Mouse (Mus musculus): ENCODE data around the gene Ptprm.
A peak's percentile ranks its signal among the peaks of the same experiment; 100 is the strongest.

The Ptprm gene

DNA sequence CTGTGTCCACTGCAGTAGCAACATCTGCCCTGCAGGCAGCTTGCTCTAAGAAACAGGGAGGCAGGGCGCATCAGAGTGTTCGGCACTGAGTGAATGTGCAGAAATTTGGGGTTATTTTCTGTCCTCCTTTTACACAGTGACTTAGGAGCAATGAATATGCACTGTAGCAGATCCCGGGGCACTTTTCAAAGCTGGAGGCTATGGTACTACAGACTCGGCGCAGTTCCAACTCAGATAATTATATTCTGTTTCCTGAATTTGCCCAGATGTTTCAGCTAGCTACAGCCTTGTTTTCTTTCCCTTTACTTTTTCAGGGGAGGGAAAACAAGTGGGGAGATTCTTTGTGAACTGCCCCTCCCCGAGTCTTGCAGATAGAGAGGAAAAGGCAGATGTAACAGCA, 281.1 kb downstream of the Ptprm start:
- no peak for DNase-seq (ENCODE audit: low spot score)

DNA sequence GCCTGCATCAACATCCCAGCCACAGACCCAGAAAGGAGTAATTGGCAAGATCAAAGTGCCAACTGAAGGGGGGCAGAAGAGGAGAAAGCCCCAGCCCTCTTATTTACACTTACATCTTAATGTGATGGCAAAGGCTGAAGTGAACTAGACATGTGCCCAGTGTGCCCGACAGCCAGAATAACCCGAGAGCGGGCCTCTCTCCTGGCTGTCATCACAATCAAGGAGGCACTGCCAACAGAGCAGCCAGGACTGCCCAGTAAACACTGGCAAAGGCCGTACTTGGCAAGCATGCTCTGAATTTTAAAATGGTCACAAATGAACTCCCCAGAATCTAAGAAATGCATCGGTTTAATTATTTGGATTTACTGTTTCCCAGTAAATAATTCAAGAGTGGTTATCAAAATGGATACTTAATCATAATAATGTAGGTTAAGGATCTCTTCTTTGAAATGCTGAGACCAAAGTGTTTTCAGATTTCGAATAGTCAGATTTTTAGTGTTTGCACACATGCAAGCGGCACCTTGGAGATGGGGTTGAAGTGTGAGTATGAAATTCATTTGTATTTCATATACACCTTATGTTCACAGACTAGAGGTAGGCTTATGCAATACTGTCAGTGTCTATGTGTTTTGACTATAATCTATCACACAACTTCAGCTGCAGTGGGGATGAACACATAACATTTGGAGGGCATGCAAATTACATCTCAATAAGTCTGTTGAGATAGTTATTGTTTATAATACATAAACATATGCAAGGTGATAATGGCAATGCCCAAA, 282.8 kb downstream of the Ptprm start:
- no peak for DNase-seq (ENCODE audit: low spot score)

- no peak for DNase-seq (ENCODE audit: low spot score)
These were observed 290.6 kb downstream of the Ptprm start for GRCm38 (mm10) chr17:67063611-67064010.

GRCm38 (mm10) chr17:67055681-67056080, 298.6 kb downstream of the Ptprm start:
- DNase-seq (ENCODE audit: low spot score), result no peak

DNA sequence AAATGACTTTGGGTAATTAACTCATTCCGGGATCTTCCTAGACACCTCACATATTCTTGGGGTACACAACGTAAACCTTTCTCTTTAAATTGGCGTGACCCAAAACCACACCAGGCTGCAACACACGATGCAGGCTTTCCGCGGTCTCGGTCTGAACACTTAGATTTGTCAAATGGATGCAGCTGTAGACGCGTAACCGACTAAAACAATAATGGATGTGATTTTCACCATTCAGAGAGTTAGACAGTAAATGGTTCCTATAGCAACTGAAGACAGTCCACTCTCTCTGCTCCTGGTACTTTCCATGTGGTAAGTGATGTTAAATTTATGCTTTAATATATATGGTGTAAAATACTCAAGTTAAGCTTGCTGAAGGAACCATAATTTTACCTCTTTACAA, 300.1 kb downstream of the Ptprm start:
- no peak for DNase-seq (ENCODE audit: low spot score)

GRCm38 (mm10) chr17:67052624-67053314, 301.5 kb downstream of the Ptprm start:
- DNase-seq (ENCODE audit: low spot score), result no peak

DNA sequence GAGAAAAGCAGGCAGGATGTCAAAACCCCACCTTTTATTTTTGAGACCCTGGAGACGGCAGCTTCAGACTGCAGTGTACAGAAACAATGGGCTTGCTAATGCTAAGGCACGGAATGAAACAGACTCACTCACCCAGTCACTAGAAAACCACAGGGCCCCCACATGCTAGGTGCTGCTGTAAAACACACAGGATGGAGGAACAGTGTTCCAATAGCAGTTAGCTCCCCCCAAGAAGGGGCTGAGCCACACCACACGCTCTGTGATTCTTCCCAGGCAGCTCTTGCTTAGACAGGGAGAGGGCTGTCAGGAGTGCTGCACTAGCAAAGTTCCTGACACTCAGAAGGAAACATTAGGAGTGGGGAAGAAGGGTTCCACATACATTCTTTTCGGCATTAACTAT, 306.6 kb downstream of the Ptprm start:
- no peak for DNase-seq (ENCODE audit: low spot score)

- no peak for DNase-seq (ENCODE audit: low spot score)
These were observed 315.7 kb downstream of the Ptprm start for GRCm38 (mm10) chr17:67038558-67038957.

DNA sequence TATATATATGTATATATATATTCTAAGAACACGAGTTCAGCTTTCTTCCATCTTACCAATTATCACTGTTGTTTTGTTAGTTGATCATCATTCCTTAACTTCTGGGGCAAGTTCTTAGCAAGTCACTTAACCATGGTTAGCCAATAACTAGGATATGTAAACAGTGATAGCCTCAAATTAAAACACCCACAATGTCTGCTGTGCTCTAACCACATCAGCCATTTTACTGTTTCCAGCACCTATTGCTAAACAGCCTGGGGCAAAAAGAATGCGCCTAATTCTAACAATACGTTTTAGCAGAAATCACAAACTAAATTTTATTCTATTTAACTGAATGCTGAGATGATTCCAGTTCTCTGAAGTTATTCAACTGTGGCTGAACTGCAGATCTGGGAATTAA, 320.7 kb downstream of the Ptprm start:
- no peak for DNase-seq (ENCODE audit: low spot score)

- DNase-seq (ENCODE audit: low spot score), result no peak
These were observed 322.2 kb downstream of the Ptprm start for GRCm38 (mm10) chr17:67032021-67032420.

- no peak for DNase-seq (ENCODE audit: low spot score)
These were observed 322.9 kb downstream of the Ptprm start for GRCm38 (mm10) chr17:67031341-67031740.

- DNase-seq (ENCODE audit: low spot score), result no peak
These were observed 327.0 kb downstream of the Ptprm start for GRCm38 (mm10) chr17:67027274-67027673.

- DNase-seq (ENCODE audit: low spot score), result no peak
These were observed 337.8 kb downstream of the Ptprm start for GRCm38 (mm10) chr17:67016501-67016900.

DNA sequence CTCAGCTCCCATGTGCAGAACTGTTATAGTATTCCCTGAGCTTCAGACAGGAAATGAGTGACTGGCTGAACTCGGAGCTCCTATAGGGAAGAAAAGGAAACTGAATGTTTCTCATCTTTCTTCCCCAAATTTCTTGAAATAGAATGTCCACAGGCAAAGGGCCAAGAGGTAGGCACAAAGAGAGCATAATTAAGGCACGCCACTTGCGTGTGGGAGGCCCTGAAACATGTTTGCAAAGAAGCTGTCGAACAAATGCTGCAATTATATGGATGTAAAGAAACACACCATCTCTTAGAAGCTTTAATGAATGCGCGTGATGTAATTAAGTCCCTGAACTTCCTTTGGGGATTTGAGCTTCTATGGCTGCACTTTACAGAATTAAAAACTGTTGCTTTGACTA, 341.0 kb downstream of the Ptprm start:
- no peak for DNase-seq (ENCODE audit: low spot score)

- no peak for DNase-seq (ENCODE audit: low spot score)
These were observed 342.2 kb downstream of the Ptprm start for GRCm38 (mm10) chr17:67011836-67012583.

GRCm38 (mm10) chr17:67010136-67010535, 344.1 kb downstream of the Ptprm start:
- DNase-seq (ENCODE audit: low spot score), result no peak

DNA sequence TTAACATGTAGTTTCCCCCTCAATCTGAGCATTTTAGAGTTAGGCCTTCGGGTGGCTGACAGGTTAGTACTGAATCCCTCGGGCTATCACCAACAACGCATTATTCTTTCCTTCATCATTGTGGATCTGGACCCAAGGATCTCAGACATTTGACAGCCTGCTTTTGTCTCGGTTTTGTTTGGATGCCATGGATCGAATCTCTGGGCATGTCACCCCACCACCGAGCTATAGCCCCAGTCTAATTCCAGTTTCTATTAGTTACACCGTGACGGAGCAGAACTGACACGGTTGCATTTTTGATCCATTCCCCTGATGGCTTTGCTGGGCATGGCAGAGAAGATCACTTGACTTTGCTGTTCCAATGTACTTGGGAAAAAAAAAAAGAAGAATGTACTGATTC, 346.1 kb downstream of the Ptprm start:
- no peak for DNase-seq (ENCODE audit: low spot score)

- DNase-seq (ENCODE audit: low spot score), result peak; percentile 32
These were observed 347.4 kb downstream of the Ptprm start for GRCm38 (mm10) chr17:67006740-67007385.

DNA sequence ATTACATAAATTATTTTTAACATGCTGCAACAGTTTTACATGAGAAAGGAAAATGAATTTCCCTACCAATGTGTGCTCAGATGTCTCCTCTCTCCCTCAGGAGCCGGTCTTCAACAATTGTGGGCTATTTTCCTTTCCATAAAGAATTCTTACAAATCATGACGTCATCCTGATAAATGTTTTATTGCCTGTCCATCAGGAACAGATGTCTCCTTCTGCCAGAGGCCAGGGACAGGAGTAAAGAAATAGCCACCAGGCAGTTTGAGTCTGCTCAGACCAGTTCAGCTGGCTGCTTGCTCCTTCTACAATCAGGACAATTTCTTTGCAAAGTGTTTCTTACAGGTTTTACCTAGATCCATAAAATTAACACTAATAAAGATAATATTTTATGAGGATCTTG, 357.4 kb downstream of the Ptprm start:
- DNase-seq (ENCODE audit: low spot score), result no peak

GRCm38 (mm10) chr17:66996016-66996415, 358.2 kb downstream of the Ptprm start:
- no peak for DNase-seq (ENCODE audit: low spot score)

DNA sequence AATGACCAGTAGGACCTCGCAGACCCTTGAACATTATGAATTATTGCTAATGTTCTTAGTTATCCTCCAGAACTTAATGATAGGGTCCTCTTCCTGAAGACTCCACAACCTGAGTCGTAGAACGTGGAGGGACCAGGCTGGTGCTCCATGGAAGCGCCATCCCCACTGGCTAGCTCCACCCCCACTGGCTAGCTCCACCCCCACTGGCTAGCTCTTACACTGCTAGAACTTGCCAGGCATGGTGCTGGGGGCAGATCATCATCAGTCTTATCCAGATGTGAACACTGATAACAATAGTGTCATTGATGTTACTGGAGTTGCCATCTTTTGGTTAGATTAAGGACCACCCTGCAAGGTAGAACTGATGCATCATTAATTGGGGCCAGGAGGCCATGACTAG, 362.4 kb downstream of the Ptprm start:
- no peak for DNase-seq (ENCODE audit: low spot score)

- no peak for DNase-seq (ENCODE audit: low spot score)
These were observed 363.5 kb downstream of the Ptprm start for GRCm38 (mm10) chr17:66990761-66991160.
